Mouse (Mus musculus) layer of hippocampus, adult 18-20 months (tissue): Measurements from ENCODE around the gene AU022252. TPM values are rescaled to one million over a fixed set of nuclear protein-coding genes. Genes with fewer than 3 reads are reported as not detected.

Experiments
- DNase-seq, 2 experiments: peaks; one replicate each; pipeline ENCODE4 v3.0.0; 2022; ENCODE audit warnings: low spot score in 2 of 2
- total RNA-seq, 2 experiments: library from RNA; stranded (reverse); gene quantifications; 2 replicates each; pipeline ENCODE4 v1.2.3; 2021

AU022252 gene
- total RNA-seq, 2 experiments from 2014 or later = 29.3 to 36.5 TPM

- DNase-seq = no peak
Observed at GRCm38 (mm10) chr4:119189864-119190263, 42.6 kb downstream of the AU022252 start, which contains the start of gene Ermap. Ermap (minus strand) TSS chr4:119190011.

- DNase-seq = no peak
Observed at GRCm38 (mm10) chr4:119189392-119189791, 43.1 kb downstream of the AU022252 start.

GRCm38 (mm10) chr4:119188060-119188785, 44.3 kb downstream of the AU022252 start:
- DNase-seq = no peak

GRCm38 (mm10) chr4:119185771-119186170, 46.7 kb downstream of the AU022252 start:
- DNase-seq = no peak

- DNase-seq = no peak
Observed at GRCm38 (mm10) chr4:119183525-119183924, 49.0 kb downstream of the AU022252 start.

- DNase-seq = no peak
Observed at GRCm38 (mm10) chr4:119181456-119181855, 51.1 kb downstream of the AU022252 start.

- no peak for DNase-seq
Observed at GRCm38 (mm10) chr4:119180133-119180707, 52.3 kb downstream of the AU022252 start.

GRCm38 (mm10) chr4:119178331-119178730, 54.2 kb downstream of the AU022252 start:
- no peak for DNase-seq

GRCm38 (mm10) chr4:119177702-119178101, 54.8 kb downstream of the AU022252 start:
- DNase-seq = no peak

GRCm38 (mm10) chr4:119173851-119174453, 58.6 kb downstream of the AU022252 start, which contains the start of gene Zfp691:
Zfp691 (minus strand) TSS chr4:119174195.
- DNase-seq = peak; percentile 91 to 99

GRCm38 (mm10) chr4:119172919-119173650, 59.4 kb downstream of the AU022252 start:
- peak in 1 of 2 experiments; percentile 26 for DNase-seq

GRCm38 (mm10) chr4:119167663-119168062, 64.8 kb downstream of the AU022252 start:
- peak; percentile 71 to 93 for DNase-seq

- no peak for DNase-seq
Observed at GRCm38 (mm10) chr4:119167068-119167467, 65.4 kb downstream of the AU022252 start.

- no peak for DNase-seq
Observed at GRCm38 (mm10) chr4:119165916-119166315, 66.6 kb downstream of the AU022252 start.

- no peak for DNase-seq
Observed at GRCm38 (mm10) chr4:119162990-119163389, 69.5 kb downstream of the AU022252 start.

GRCm38 (mm10) chr4:119161358-119161757, 71.2 kb downstream of the AU022252 start:
- DNase-seq = no peak

- DNase-seq = no peak
Observed at GRCm38 (mm10) chr4:119157891-119158290, 74.6 kb downstream of the AU022252 start.

GRCm38 (mm10) chr4:119157186-119157585, 75.3 kb downstream of the AU022252 start:
- peak in 1 of 2 experiments; percentile 67 for DNase-seq
